Mouse (Mus musculus) CH12.LX (cell line): Measurements from ENCODE around the gene Wwp2. TPM values are rescaled to one million over a fixed set of nuclear protein-coding genes. Genes with fewer than 3 reads are reported as not detected.

Experiments
- DNase-seq: peaks from one replicate; pipeline ENCODE4 v3.0.0-alpha.2; 2013; ENCODE audit errors: extremely low read depth
- H3K27ac ChIP-seq: 2 replicates; pipeline ENCODE4 v1.5.1; 2012; ENCODE audit warnings: low read depth, mild to moderate bottlenecking, control low read depth, moderate library complexity; ENCODE audit not compliant: insufficient read depth
- H3K27me3 ChIP-seq: replicated peaks from 2 replicates; pipeline ENCODE3; 2012; ENCODE audit warnings: inconsistent platforms
- H3K36me3 ChIP-seq, 2 experiments: replicated peaks in 1 of 2; 2 replicates each; pipeline versions ENCODE3 to v1.6.1; 2012; ENCODE audit warnings: inconsistent platforms in 1 of 2, low read length in 1 of 2, mild to moderate bottlenecking in 1 of 2, mixed read lengths in 1 of 2, moderate library complexity in 1 of 2; ENCODE audit not compliant: control insufficient read depth in 1 of 2, insufficient read depth in 1 of 2
- H3K4me1 ChIP-seq, 2 experiments: 2 replicates each; pipeline ENCODE4 v1.6.1; 2012; ENCODE audit warnings: inconsistent platforms in 1 of 2, moderate library complexity in 1 of 2; ENCODE audit not compliant: insufficient read depth in 2 of 2, control insufficient read depth in 1 of 2
- H3K4me2 ChIP-seq: 2 replicates; pipeline ENCODE4 v1.6.1; 2012; ENCODE audit warnings: low read depth, mild to moderate bottlenecking, control low read depth; ENCODE audit not compliant: poor library complexity, insufficient read depth, severe bottlenecking
- H3K4me3 ChIP-seq, 3 experiments: fragments of 150-350 bp in 1 of 3; sonication (generic) in 1 of 3; replicated peaks in 1 of 3; 2 replicates each; pipeline versions ENCODE3 to v1.5.1; 2011 to 2012; ENCODE audit warnings: low read depth in 2 of 3, low read length in 2 of 3, mild to moderate bottlenecking in 2 of 3, moderate library complexity in 2 of 3, control low read depth in 1 of 3, improper control_type of control experiment in 1 of 3, inconsistent platforms in 1 of 3, mixed read lengths in 1 of 3; ENCODE audit not compliant: poor library complexity in 1 of 3
- H3K79me2 ChIP-seq: replicated peaks from 2 replicates; pipeline ENCODE4 v1.6.1; 2012; ENCODE audit warnings: mild to moderate bottlenecking, moderate library complexity; ENCODE audit not compliant: control insufficient read depth, poor library complexity, insufficient read depth, severe bottlenecking; ENCODE audit errors: extremely low read depth
- H3K9ac ChIP-seq: 2 replicates; pipeline ENCODE4 v1.6.1; 2012; ENCODE audit warnings: low read depth, mild to moderate bottlenecking, control low read depth, moderate library complexity; ENCODE audit not compliant: insufficient read depth
- H3K9me3 ChIP-seq: replicated peaks from 2 replicates; pipeline ENCODE3; 2012; ENCODE audit warnings: low read length, inconsistent platforms, mixed read lengths
- BHLHE40 ChIP-seq: IDR thresholded peaks from 2 replicates; pipeline ENCODE4 v1.6.1; 2011; ENCODE audit warnings: mild to moderate bottlenecking, low read depth, low read length, improper control_type of control experiment
- CHD2 ChIP-seq: IDR thresholded peaks from 2 replicates; pipeline ENCODE4 v1.6.1; 2011; ENCODE audit warnings: low read length, improper control_type of control experiment
- E2F4 ChIP-seq: IDR thresholded peaks from 2 replicates; pipeline ENCODE4 v1.6.1; 2011; ENCODE audit warnings: low read depth, low read length, improper control_type of control experiment; ENCODE audit not compliant: insufficient replicate concordance
- ELF1 ChIP-seq: IDR thresholded peaks from 2 replicates; pipeline ENCODE4 v1.6.1; 2014; ENCODE audit warnings: low read depth, mild to moderate bottlenecking, inconsistent platforms, low read length, improper control_type of control experiment
- EP300 ChIP-seq: IDR thresholded peaks from 2 replicates; pipeline ENCODE4 v1.6.1; 2011; ENCODE audit warnings: low read length, improper control_type of control experiment
- ETS1 ChIP-seq: conservative IDR thresholded peaks from 2 replicates; pipeline ENCODE4 v1.6.1; 2012; ENCODE audit warnings: low read depth, mild to moderate bottlenecking, inconsistent platforms, low read length, improper control_type of control experiment, moderate library complexity
- JUND ChIP-seq: conservative IDR thresholded peaks from 2 replicates; pipeline ENCODE4 v1.6.1; 2011; ENCODE audit warnings: low read depth, low read length, improper control_type of control experiment
- MAX ChIP-seq: IDR thresholded peaks from 2 replicates; pipeline ENCODE4 v1.6.1; 2011; ENCODE audit warnings: low read length, improper control_type of control experiment
- MAZ ChIP-seq: IDR thresholded peaks from 2 replicates; pipeline ENCODE4 v1.6.1; 2012; ENCODE audit warnings: low read depth, mild to moderate bottlenecking, inconsistent platforms, low read length, improper control_type of control experiment, moderate library complexity
- NELFE ChIP-seq: IDR thresholded peaks from 2 replicates; pipeline ENCODE4 v1.6.1; 2011; ENCODE audit warnings: low read depth, low read length, improper control_type of control experiment
- NRF1 ChIP-seq: IDR thresholded peaks from 2 replicates; pipeline ENCODE4 v1.6.1; 2014; ENCODE audit warnings: low read depth, mild to moderate bottlenecking, inconsistent platforms, low read length, improper control_type of control experiment, moderate library complexity
- POLR2A ChIP-seq: IDR thresholded peaks from 2 replicates; pipeline ENCODE4 v1.6.1; 2011; ENCODE audit warnings: low read depth, mild to moderate bottlenecking, improper control_type of control experiment, low read length
- RAD21 ChIP-seq: IDR thresholded peaks from 2 replicates; pipeline ENCODE4 v1.6.1; 2011; ENCODE audit warnings: low read depth, mild to moderate bottlenecking, low read length, improper control_type of control experiment, moderate library complexity
- RCOR1 ChIP-seq: conservative IDR thresholded peaks from 2 replicates; pipeline ENCODE4 v1.6.1; 2012; ENCODE audit warnings: low read depth, mild to moderate bottlenecking, inconsistent platforms, low read length, improper control_type of control experiment
- SIN3A ChIP-seq: IDR thresholded peaks from 2 replicates; pipeline ENCODE4 v1.6.1; 2012; ENCODE audit warnings: low read length, improper control_type of control experiment, inconsistent platforms
- SMC3 ChIP-seq: IDR thresholded peaks from 2 replicates; pipeline ENCODE4 v1.6.1; 2011; ENCODE audit warnings: low read depth, low read length, improper control_type of control experiment
- TBP ChIP-seq: conservative IDR thresholded peaks from 2 replicates; pipeline ENCODE4 v1.6.1; 2011; ENCODE audit warnings: low read depth, low read length, improper control_type of control experiment
- UBTF ChIP-seq: IDR thresholded peaks from 2 replicates; pipeline ENCODE4 v1.6.1; 2012; ENCODE audit warnings: low read depth, mild to moderate bottlenecking, inconsistent platforms, low read length, improper control_type of control experiment, moderate library complexity
- USF1 ChIP-seq: IDR thresholded peaks from 2 replicates; pipeline ENCODE4 v1.6.1; 2014; ENCODE audit warnings: low read depth, mild to moderate bottlenecking, inconsistent platforms, low read length, improper control_type of control experiment
- USF2 ChIP-seq: conservative IDR thresholded peaks from 2 replicates; pipeline ENCODE4 v1.6.1; 2011; ENCODE audit warnings: low read depth, low read length, improper control_type of control experiment
- ZMIZ1 ChIP-seq: IDR thresholded peaks from 2 replicates; pipeline ENCODE4 v1.6.1; 2012; ENCODE audit warnings: low read depth, mild to moderate bottlenecking, inconsistent platforms, low read length, improper control_type of control experiment
- ZNF384 ChIP-seq: IDR thresholded peaks from 2 replicates; pipeline ENCODE4 v1.6.1; 2012; ENCODE audit warnings: low read depth, low read length, improper control_type of control experiment, inconsistent platforms
- dilution Hi-C: fragments of 300-500 bp; cut with MboI; formaldehyde crosslinking; loops from 2 replicates; pipeline ENCODE4 v1.14.3; 2020; ENCODE audit warnings: low sequenced_read_pairs; ENCODE audit not compliant: extremely low pct_unique_long_range_greater_than_20kb, extremely low pct_ligation_motif_present
- in situ Hi-C: fragments of 300-500 bp; cut with MboI; formaldehyde crosslinking; loops from 3 replicates; pipeline ENCODE4 v1.14.3; 2019; ENCODE audit warnings: low sequenced_read_pairs, low pct_ligation_motif_present, low pct_unique_long_range_greater_than_20kb, mixed read lengths
- polyA plus RNA-seq: library from polyadenylated mRNA; unstranded; fragments of >175 nt; gene quantifications from 2 replicates; pipeline ENCODE4 v1.2.1, GENCODE M21; 2012; ENCODE audit warnings: low read depth; ENCODE audit not compliant: insufficient read length
- total RNA-seq, 2 experiments: library from RNA; depleted of rRNA; stranded (reverse); fragments of 300-350 nt in 1 of 2; fragments of >200 nt in 1 of 2; gene quantifications; 2 replicates each; pipeline ENCODE4 v1.2.3; 2012 to 2014

Gene Wwp2
- total and polyA plus RNA-seq, 3 experiments: 13.5 to 30.3 (median 20.7) TPM

- H3K36me3 ChIP-seq: peaks cover 24 to 87% of the 10 kb centered on the region in 2 experiments
- peaks cover 0 to 29% of the 10 kb centered on the region in 2 experiments; a peak in 2 of 4 replicates for H3K4me1 ChIP-seq
- H3K79me2 ChIP-seq: no peaks in the 10 kb centered on the region
- in situ Hi-C loops (no loop called here), dilution Hi-C loops (no loop called here)
- H3K27ac ChIP-seq: no peak overlapping the region
- no peak overlapping the region for H3K9ac ChIP-seq
- no peak for DNase-seq
- no peaks in the 10 kb centered on the region for H3K9me3 ChIP-seq
- no peak overlapping the region for H3K4me3 ChIP-seq
- no peak overlapping the region for H3K4me2 ChIP-seq
- H3K27me3 ChIP-seq: no peaks in the 10 kb centered on the region
- TF ChIP-seq JUND (no peak), EP300 (no peak), CHD2 (no peak), ELF1 (no peak), NRF1 (no peak), NELFE (no peak), TBP (no peak), USF1 (no peak)
These were observed 105.2 kb downstream of the Wwp2 start for GRCm38 (mm10) chr8:107541369-107541768.

- H3K4me2 ChIP-seq: no peak overlapping the region
- H3K9me3 ChIP-seq: no peaks in the 10 kb centered on the region
- in situ Hi-C loops (no loop called here), dilution Hi-C loops (no loop called here)
- H3K36me3 ChIP-seq: peaks cover 28 to 88% of the 10 kb centered on the region in 2 experiments
- DNase-seq: no peak
- no peak overlapping the region for H3K9ac ChIP-seq
- H3K27me3 ChIP-seq: no peaks in the 10 kb centered on the region
- H3K79me2 ChIP-seq: no peaks in the 10 kb centered on the region
- no peak overlapping the region for H3K4me3 ChIP-seq
- H3K27ac ChIP-seq: no peak overlapping the region
- TF ChIP-seq ETS1 (no peak), SMC3 (no peak), EP300 (no peak), ZMIZ1 (no peak), NRF1 (no peak), RAD21 (no peak), USF2 (no peak), ZNF384 (no peak), BHLHE40 (no peak)
- peaks cover 0 to 29% of the 10 kb centered on the region in 2 experiments; a peak in 2 of 4 replicates for H3K4me1 ChIP-seq
These were observed 106.0 kb downstream of the Wwp2 start for GRCm38 (mm10) chr8:107542151-107542550.

GRCm38 (mm10) chr8:107543714-107544113, 107.5 kb downstream of the Wwp2 start:
- H3K36me3 ChIP-seq: peaks cover 20 to 90% of the 10 kb centered on the region in 2 experiments
- H3K4me3 ChIP-seq: no peak overlapping the region
- H3K27ac ChIP-seq: no peak overlapping the region
- H3K9me3 ChIP-seq: no peaks in the 10 kb centered on the region
- dilution Hi-C loops: no loop called here
- no peaks in the 10 kb centered on the region for H3K27me3 ChIP-seq
- H3K9ac ChIP-seq: no peak overlapping the region
- no peak for DNase-seq
- H3K4me2 ChIP-seq: no peak overlapping the region
- TF ChIP-seq E2F4 (no peak), MAX (no peak), SIN3A (no peak), RCOR1 (no peak), EP300 (no peak), POLR2A (no peak), UBTF (no peak), SMC3 (no peak), MAZ (no peak)
- TF ChIP-seq, all 38 proteins: peak for 0
- Histone ChIP-seq H3K4me1 (peaks cover 0 to 29% of the 10 kb centered on the region in 2 experiments; a peak in 2 of 4 replicates), H3K79me2 (no peaks in the 10 kb centered on the region)
- in situ Hi-C loops: no loop called here
